Mouse (Mus musculus) C2C12 (cell line): Measurements from ENCODE around the gene Parp9.

Experiments used
- CTCF ChIP-seq: IDR thresholded peaks from one replicate; pipeline ENCODE4 v1.5.1; 2011; ENCODE audit not compliant: control insufficient read depth, insufficient read depth, insufficient read length
- MAX ChIP-seq: IDR thresholded peaks from one replicate; pipeline ENCODE4 v1.6.1; 2011; ENCODE audit warnings: mild to moderate bottlenecking, control low read depth
- USF1 ChIP-seq: IDR thresholded peaks from one replicate; pipeline ENCODE4 v1.6.1; 2011; ENCODE audit warnings: low read depth, mild to moderate bottlenecking, control low read depth, moderate library complexity

- TF ChIP-seq CTCF = no peak
- TF ChIP-seq USF1 = no peak
- no peak for TF ChIP-seq MAX
Observed at GRCm38 (mm10) chr16:35918721-35919543, 19.3 kb upstream of the Parp9 start.
